Comparison of ENCODE assay signal across 8 mouse cellular contexts in the genomic region with DNA sequence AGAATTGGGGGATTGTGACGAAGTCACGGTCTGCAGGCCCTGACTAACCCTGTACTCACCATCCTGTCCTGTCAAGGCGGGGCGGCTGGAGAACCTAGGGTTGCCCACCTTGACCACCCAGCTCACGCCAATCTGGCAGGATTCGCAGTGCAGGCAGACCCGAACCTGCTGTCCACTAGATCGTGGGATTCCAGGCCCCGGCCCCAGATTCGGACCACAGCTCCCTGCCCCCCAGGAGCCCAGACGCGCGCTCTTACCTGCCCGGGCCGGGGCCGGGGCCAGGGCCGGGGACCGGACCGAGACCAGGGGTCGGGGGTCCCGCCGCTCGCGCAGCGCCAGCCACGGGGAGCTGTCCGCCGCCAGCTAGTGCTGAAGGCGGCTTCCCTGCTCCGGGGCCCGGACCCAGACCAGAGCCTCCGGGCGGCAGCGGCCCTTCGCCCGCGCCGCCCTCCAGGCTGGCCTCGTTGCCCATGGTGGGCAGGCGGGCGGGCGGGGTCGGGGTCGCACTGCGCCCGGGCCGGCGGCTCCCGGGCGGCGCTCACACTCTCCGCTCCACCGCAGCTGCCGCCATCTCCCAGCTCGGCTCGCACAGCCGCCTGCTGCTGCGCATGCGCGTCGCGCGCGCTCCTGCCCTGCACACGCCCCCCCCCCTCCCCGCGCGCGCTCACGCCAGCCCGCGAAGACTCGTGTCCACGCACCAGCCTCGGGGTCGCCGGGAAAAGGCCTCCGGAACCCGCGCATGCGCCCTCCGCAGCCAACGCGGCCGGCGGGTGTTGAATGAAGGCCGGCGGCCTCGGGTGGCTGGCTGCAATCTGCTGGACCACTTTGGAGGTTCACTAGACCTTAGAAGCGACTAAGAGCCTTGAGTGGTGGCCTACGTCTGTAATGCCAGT. TPM values are rescaled to one million over a fixed set of nuclear protein-coding genes. Genes with fewer than 3 reads are reported as not detected.
DNase-seq lines count a peak whose midpoint lies in the region; ATAC-seq and TF ChIP-seq lines count a peak whose summit lies in the region.

A gene (minus strand): TSS at position 598 of the 893 bp plus-strand sequence.

- peaks cover 28% of the 10 kb centered on the region for H3K27me3 ChIP-seq in embryonic facial prominence, embryonic 12.5 days
- H3K27me3 ChIP-seq in heart, embryonic 14.5 days (ENCODE audit: control insufficient read depth, insufficient read depth, low read length), result peaks cover 38% of the 10 kb centered on the region
- H3K27me3 ChIP-seq in liver, embryonic 14.5 days (ENCODE audit: control insufficient read depth, insufficient read depth, low read length), result peaks cover 43% of the 10 kb centered on the region
- H3K27me3 ChIP-seq in neural tube, embryonic 12.5 days (replicated peaks), result peaks cover 4% of the 10 kb centered on the region; the same call in 1 of the 2 replicates

- H3K36me3 ChIP-seq in embryonic facial prominence, embryonic 12.5 days, result no peaks in the 10 kb centered on the region
- H3K36me3 ChIP-seq in heart, embryonic 14.5 days (ENCODE audit: control insufficient read depth, insufficient read depth, low read length), result no peaks in the 10 kb centered on the region
- no peaks in the 10 kb centered on the region for H3K36me3 ChIP-seq in liver, embryonic 14.5 days (replicated peaks; ENCODE audit: control insufficient read depth, insufficient read depth, low read depth)
- no peaks in the 10 kb centered on the region; the same call in 1 of the 2 replicates for H3K36me3 ChIP-seq in neural tube, embryonic 12.5 days

- H3K9me3 ChIP-seq in embryonic facial prominence, embryonic 12.5 days, result no peaks in the 10 kb centered on the region
- no peaks in the 10 kb centered on the region for H3K9me3 ChIP-seq in heart, embryonic 14.5 days (ENCODE audit: control insufficient read depth, low read length)
- H3K9me3 ChIP-seq in liver, embryonic 14.5 days (ENCODE audit: control insufficient read depth, low read length), result no peaks in the 10 kb centered on the region
- H3K9me3 ChIP-seq in neural tube, embryonic 12.5 days, result no peaks in the 10 kb centered on the region

- peak within 1 kb of the TSS; percentile 46 for H3K4me3 ChIP-seq in embryonic facial prominence, embryonic 12.5 days
- peak within 1 kb of the TSS; percentile 50 to 63 for H3K4me3 ChIP-seq in heart, embryonic 14.5 days (ENCODE audit: control insufficient read depth in 1 of 2, insufficient read depth in 1 of 2, low read depth in 1 of 2, low read length in 2 of 2)
- H3K4me3 ChIP-seq in liver, embryonic 14.5 days (ENCODE audit: insufficient read depth in 1 of 2, low read depth in 2 of 2, low read length in 2 of 2), result peak within 1 kb of the TSS in 1 of 2 experiments; percentile 57; a peak in 2 of 4 replicates
- H3K4me3 ChIP-seq in neural tube, embryonic 12.5 days, result peak within 1 kb of the TSS; percentile 72

- peak within 1 kb of the TSS; percentile 34 for H3K9ac ChIP-seq in embryonic facial prominence, embryonic 12.5 days
- H3K9ac ChIP-seq in heart, embryonic 14.5 days (ENCODE audit: low read length), result peak within 1 kb of the TSS; percentile 8; the same call in 1 of the 2 replicates
- H3K9ac ChIP-seq in liver, embryonic 14.5 days (replicated peaks), result no peak within 1 kb of the TSS
- H3K9ac ChIP-seq in neural tube, embryonic 12.5 days, result peak within 1 kb of the TSS; percentile 81

- TF ChIP-seq EP300 in liver, embryonic 14.5 days (IDR thresholded peaks at IDR 0.05; ENCODE audit: low read depth), result no peak

- H3K4me1 ChIP-seq in embryonic facial prominence, embryonic 12.5 days, result peaks cover 4% of the 10 kb centered on the region; the same call in 1 of the 2 replicates
- H3K4me1 ChIP-seq in heart, embryonic 14.5 days (ENCODE audit: control insufficient read depth in 2 of 2, insufficient read depth in 2 of 2, low read length in 2 of 2), result peaks cover 3 to 4% of the 10 kb centered on the region in 2 experiments; a peak in 3 of 4 replicates
- no peaks in the 10 kb centered on the region for H3K4me1 ChIP-seq in liver, embryonic 14.5 days (replicated peaks; ENCODE audit: control insufficient read depth in 2 of 2, insufficient read depth in 2 of 2, low read length in 1 of 2)
- peaks cover 17% of the 10 kb centered on the region; the same call in 1 of the 2 replicates for H3K4me1 ChIP-seq in neural tube, embryonic 12.5 days

- 1% methylated on average over 90 of the region's 91 CpGs for WGBS in embryonic facial prominence, embryonic 12.5 days
- WGBS in heart, embryonic 14.5 days, result 4% methylated on average over 79 of the region's 91 CpGs
- WGBS in liver, embryonic 14.5 days (ENCODE audit: insufficient replicate concordance), result 3% methylated on average over 75 of the region's 91 CpGs
- 2% methylated on average over 85 of the region's 91 CpGs for WGBS in neural tube, embryonic 12.5 days

- no peak within 1 kb of the TSS for H3K27ac ChIP-seq in embryonic facial prominence, embryonic 12.5 days
- no peak within 1 kb of the TSS for H3K27ac ChIP-seq in heart, embryonic 14.5 days (replicated peaks in 1 of 2; ENCODE audit: control insufficient read depth in 1 of 2, insufficient read depth in 1 of 2, low read depth in 2 of 2, low read length in 2 of 2)
- no peak within 1 kb of the TSS for H3K27ac ChIP-seq in liver, embryonic 14.5 days
- H3K27ac ChIP-seq in neural tube, embryonic 12.5 days, result 0 out of 2 replicates have a peak within 1 kb of the TSS, but pooled peaks have one; percentile 13

- no peak for TF ChIP-seq CTCF in liver, embryonic 14.5 days (IDR thresholded peaks at IDR 0.05; ENCODE audit: low read depth)

- peak; percentile 63 for DNase-seq in CD4-positive helper T cell, adult 2 months (ENCODE audit: low read depth, low spot score)
- DNase-seq in adrenal gland, postnatal 4 days (ENCODE audit: low spot score in 2 of 2), result peak; percentile 25 to 30
- DNase-seq in kidney, postnatal 36 days, result peak; percentile 34 to 80
- no peak for DNase-seq in liver, embryonic 14.5 days (ENCODE audit: low read depth in 3 of 3, low spot score in 3 of 3)
- DNase-seq in testis, postnatal 10 days (ENCODE audit: low spot score), result peak; percentile 84

- H3K4me2 ChIP-seq in embryonic facial prominence, embryonic 12.5 days (replicated peaks), result peak within 1 kb of the TSS; percentile 86
- H3K4me2 ChIP-seq in heart, embryonic 14.5 days (ENCODE audit: low read length), result peak within 1 kb of the TSS; percentile 97
- peak within 1 kb of the TSS; percentile 71 for H3K4me2 ChIP-seq in liver, embryonic 14.5 days (ENCODE audit: low read depth)
- H3K4me2 ChIP-seq in neural tube, embryonic 12.5 days (replicated peaks), result peak within 1 kb of the TSS; percentile 75

- ATAC-seq in embryonic facial prominence, embryonic 12.5 days (ENCODE audit: insufficient number of reproducible peaks, insufficient read depth, low FRiP score, low TSS enrichment), result peak; percentile 35; the same call in 1 of the 2 replicates
- peak; percentile 31; the same call in 1 of the 2 replicates for ATAC-seq in heart, embryonic 14.5 days (ENCODE audit: insufficient number of reproducible peaks, insufficient read depth, low FRiP score, low read depth)
- no peak for ATAC-seq in liver, embryonic 14.5 days (ENCODE audit: insufficient read depth)
- peak; percentile 82 for ATAC-seq in neural tube, embryonic 12.5 days (ENCODE audit: low FRiP score, low read depth)

RNA-seq across cellular contexts. Expression of the gene that starts here (rescaled TPM):
- 1 to 10 TPM; 3.9 to 4.4 TPM for total RNA-seq in adrenal gland, postnatal 4 days (2021)
- polyA plus RNA-seq in embryonic facial prominence, embryonic 12.5 days (2016; fragmentation: Nextera tagmentation; extraction: Ambion mirVana), result 1.1 and 1.5 TPM in 2 replicates
- polyA plus RNA-seq in heart, embryonic 14.5 days (2014; fragmentation: Nextera tagmentation; extraction: Ambion mirVana), result 0.09 and 0.16 TPM in 2 replicates
- 0.86 and 1.1 TPM in 2 replicates for polyA plus RNA-seq in liver, embryonic 14.5 days (2012; rRNA removed)
- 1.1 and 1.4 TPM in 2 replicates for polyA plus RNA-seq in liver, embryonic 14.5 days (2014; fragmentation: Nextera tagmentation; extraction: Ambion mirVana)
- polyA plus RNA-seq in neural tube, embryonic 12.5 days (2016; fragmentation: Nextera tagmentation; extraction: Ambion mirVana), result 5.3 and 6.5 TPM in 2 replicates

Comparison
In these comparisons a context has a peak if more than half of its experiments do, and no peak if none do; other contexts are left out.
1. Peak in ATAC-seq, H3K4me3 ChIP-seq, H3K9ac ChIP-seq and H3K4me2 ChIP-seq in heart, embryonic 14.5 days; RNA of the gene not detected or under 1 TPM.
2. DNase-seq: peak in CD4-positive helper T cell, adult 2 months (single experiment), adrenal gland, postnatal 4 days (2 of 2), kidney, postnatal 36 days (2 of 2) and testis, postnatal 10 days (single experiment); none in liver, embryonic 14.5 days (0 of 3).
3. Peak in every context shown above with its lines, with median percentiles within 50 percentile points of each other: H3K4me2 ChIP-seq.